Mouse (Mus musculus) thymus, adult 2 months (tissue): ENCODE data around the gene Hnrnpa1.

Experiments
- CTCF ChIP-seq: fragments of 200-500 bp; IDR thresholded peaks from 2 replicates; pipeline ENCODE4 v1.5.1; 2012; ENCODE audit warnings: mild to moderate bottlenecking, control low read depth, low read length, moderate library complexity, borderline replicate concordance; ENCODE audit not compliant: control insufficient read depth, poor library complexity, insufficient read depth; ENCODE audit errors: extremely low read depth
- POLR2A ChIP-seq: fragments of 200-500 bp; IDR thresholded peaks from 2 replicates; pipeline ENCODE4 v1.6.1; 2012; ENCODE audit warnings: mild to moderate bottlenecking, low read length, control low read depth, moderate library complexity; ENCODE audit not compliant: control insufficient read depth, poor library complexity, insufficient read depth; ENCODE audit errors: extremely low read depth

- TF ChIP-seq CTCF, result no peak
- no peak for TF ChIP-seq POLR2A
These were observed 28.7 kb downstream of the Hnrnpa1 start for GRCm38 (mm10) chr15:103268903-103269302.
